Mouse (Mus musculus) megakaryocyte, embryonic 14.5 days (primary cell): ENCODE data around the gene Zswim5.

ENCODE experiments used
- FLI1 ChIP-seq: IDR thresholded peaks from 2 replicates; pipeline ENCODE4 v1.6.1; 2012; ENCODE audit warnings: low read length, inconsistent platforms, mixed read lengths
- GATA1 ChIP-seq: IDR thresholded peaks from 3 replicates; pipeline ENCODE4 v1.6.1; 2012; ENCODE audit warnings: mixed read lengths, low read length, inconsistent platforms, borderline replicate concordance

- no peak for TF ChIP-seq GATA1
- TF ChIP-seq FLI1 = no peak
Measured at GRCm38 (mm10) chr4:116993672-116994621, 116.8 kb downstream of the Zswim5 start, which contains the start of gene Urod.
